Comparison of ENCODE assay signal across 8 mouse cellular contexts in genomic region chr7:35584786-35585190, GRCm38 (mm10). TPM values are rescaled to one million over a fixed set of nuclear protein-coding genes. Genes with fewer than 3 reads are reported as not detected.
DNase-seq lines count a peak whose midpoint lies in the region; ATAC-seq and TF ChIP-seq lines count a peak whose summit lies in the region.

No protein-coding gene starts in this region.

- no peak for ATAC-seq in megakaryocyte progenitor cell, adult 5-6 weeks (replicated peaks; ENCODE audit: poor library complexity)

- no peak for TF ChIP-seq POLR2A in myocyte (IDR thresholded peaks at IDR 0.05; ENCODE audit: insufficient read length, low read depth)

- intact Hi-C loops in heart, postnatal 14 days (cut with DNase I): loop anchor here (5.0 to 10.0 kb wide), 2 partner anchors 32 to 250 kb away; partner anchors contain the start of gene Rhpn2

- H3K4me3 ChIP-seq in myocyte: peak overlapping the region; percentile 74

- H3K4me2 ChIP-seq in myocyte (ENCODE audit: low read depth): peak overlapping the region; percentile 99

- H3K79me2 ChIP-seq in myocyte (ENCODE audit: control insufficient read depth, insufficient read depth): no peaks in the 10 kb centered on the region

- H3ac ChIP-seq in myocyte (ENCODE audit: control insufficient read depth, insufficient read length): no peak overlapping the region

- peak; percentile 26 for DNase-seq in ovary, postnatal 36 days (ENCODE audit: low spot score)
- DNase-seq in ovary, postnatal 14 days (ENCODE audit: low spot score): no peak
- DNase-seq in embryo, embryonic 10 days (ENCODE audit: low spot score): peak; percentile 62
- peak; percentile 33 to 41 for DNase-seq in heart, postnatal 14 days
- peak; percentile 57 for DNase-seq in liver
- DNase-seq in yolk sac, embryonic 10.5 days (ENCODE audit: low spot score): peak; percentile 40

- H3K36me3 ChIP-seq in myocyte (ENCODE audit: control insufficient read depth, insufficient read depth): no peaks in the 10 kb centered on the region

- H3K27me3 ChIP-seq in myocyte (ENCODE audit: control insufficient read depth, insufficient read depth, insufficient read length): peaks cover 22% of the 10 kb centered on the region

TF ChIP-seq in myocyte, 11 proteins besides CTCF, POLR2A, EP300 and RAD21:
- TF ChIP-seq USF1 (IDR thresholded peaks at IDR 0.05; ENCODE audit: low read depth) (no peak), MAX (IDR thresholded peaks at IDR 0.05; ENCODE audit: low read depth) (no peak), CEBPB (IDR thresholded peaks at IDR 0.05; ENCODE audit: insufficient read depth, poor library complexity, severe bottlenecking) (no peak), MYOD1 (IDR thresholded peaks at IDR 0.05; ENCODE audit: control insufficient read depth in 1 of 3, insufficient read length in 2 of 3, low read depth in 2 of 3) (no peak), MYOG (IDR thresholded peaks at IDR 0.05; ENCODE audit: control insufficient read depth in 1 of 3, insufficient read depth in 1 of 3, insufficient read length in 2 of 3, low read depth in 2 of 3) (no peak), SRF (IDR thresholded peaks at IDR 0.05; ENCODE audit: control insufficient read depth, insufficient read length, low read depth) (no peak), TCF3 (IDR thresholded peaks at IDR 0.05; ENCODE audit: insufficient read length, low read depth) (no peak), POLR2AphosphoS2 (IDR thresholded peaks at IDR 0.05; ENCODE audit: insufficient read length, low read depth) (no peak), REST (IDR thresholded peaks at IDR 0.05; ENCODE audit: insufficient read depth, insufficient read length) (no peak), E2F4 (IDR thresholded peaks at IDR 0.05; ENCODE audit: insufficient read depth) (no peak), TCF12 (IDR thresholded peaks at IDR 0.05; ENCODE audit: insufficient read depth, poor library complexity, severe bottlenecking) (no peak)

RNA-seq across cellular contexts. Expression of gene Rgs9bp, which starts 0.6 kb away (rescaled TPM):
- total RNA-seq in heart, postnatal 14 days (2021): under 1 TPM; 0.07 TPM
- not detected for polyA plus RNA-seq in myocyte (2012; fragmentation: generic; extraction: Trizol)
- total RNA-seq in megakaryocyte progenitor cell, adult 5-6 weeks (2015): 0.93 and 1.2 TPM in 2 replicates
- 0.92 and 1.0 TPM in 2 replicates for total RNA-seq in megakaryocyte progenitor cell, adult 5-6 weeks (2017)

RNA-seq across cellular contexts. Expression of gene Ankrd27, which starts 1.3 kb away (rescaled TPM):
- 10 to 100 TPM; 15.6 to 15.8 TPM for total RNA-seq in heart, postnatal 14 days (2021)
- polyA plus RNA-seq in myocyte (2012; fragmentation: generic; extraction: Trizol): 13.0 TPM
- 37.5 and 44.2 TPM in 2 replicates for total RNA-seq in megakaryocyte progenitor cell, adult 5-6 weeks (2015)
- 55.8 and 57.1 TPM in 2 replicates for total RNA-seq in megakaryocyte progenitor cell, adult 5-6 weeks (2017)

RNA-seq across cellular contexts. Expression of gene Nudt19, which starts 28.7 kb away (rescaled TPM):
- total RNA-seq in heart, postnatal 14 days (2021): 10 to 100 TPM; 70.6 to 77.4 TPM
- 18.3 TPM for polyA plus RNA-seq in myocyte (2012; fragmentation: generic; extraction: Trizol)
- 120 and 124 TPM in 2 replicates for total RNA-seq in megakaryocyte progenitor cell, adult 5-6 weeks (2015)
- 41.1 and 61.3 TPM in 2 replicates for total RNA-seq in megakaryocyte progenitor cell, adult 5-6 weeks (2017)

RNA-seq across cellular contexts. Expression of gene Tdrd12, which starts 47.2 kb away (rescaled TPM):
- total RNA-seq in heart, postnatal 14 days (2021): under 1 TPM in 1 of 2 experiments, not detected in 1; 0.44 TPM
- not detected for polyA plus RNA-seq in myocyte (2012; fragmentation: generic; extraction: Trizol)
- total RNA-seq in megakaryocyte progenitor cell, adult 5-6 weeks (2015): 0.20 and 0.49 TPM in 2 replicates
- total RNA-seq in megakaryocyte progenitor cell, adult 5-6 weeks (2017): 0.68 TPM in 1 of 2 replicates, not detected in the other
